Mouse (Mus musculus) CH12.LX (cell line): ENCODE measurements around the gene Itgb2l.

Experiments used
- CTCF ChIP-seq, 2 experiments: IDR thresholded peaks in 1 of 2; conservative IDR thresholded peaks in 1 of 2; 2 replicates each; pipeline ENCODE4 v1.5.1; 2011 to 2012; ENCODE audit warnings: low read depth in 2 of 2, low read length in 2 of 2, improper control_type of control experiment in 1 of 2, inconsistent platforms in 1 of 2, mild to moderate bottlenecking in 1 of 2, moderate library complexity in 1 of 2
- EP300 ChIP-seq: IDR thresholded peaks from 2 replicates; pipeline ENCODE4 v1.6.1; 2011; ENCODE audit warnings: low read length, improper control_type of control experiment
- POLR2A ChIP-seq: IDR thresholded peaks from 2 replicates; pipeline ENCODE4 v1.6.1; 2011; ENCODE audit warnings: low read depth, mild to moderate bottlenecking, improper control_type of control experiment, low read length
- TCF12 ChIP-seq: IDR thresholded peaks from 2 replicates; pipeline ENCODE4 v1.6.1; 2014; ENCODE audit warnings: low read depth, mild to moderate bottlenecking, inconsistent platforms, low read length, improper control_type of control experiment
- ZC3H11A ChIP-seq: IDR thresholded peaks from 2 replicates; pipeline ENCODE4 v1.6.1; 2012; ENCODE audit warnings: low read depth, mild to moderate bottlenecking, inconsistent platforms, low read length, improper control_type of control experiment

DNA sequence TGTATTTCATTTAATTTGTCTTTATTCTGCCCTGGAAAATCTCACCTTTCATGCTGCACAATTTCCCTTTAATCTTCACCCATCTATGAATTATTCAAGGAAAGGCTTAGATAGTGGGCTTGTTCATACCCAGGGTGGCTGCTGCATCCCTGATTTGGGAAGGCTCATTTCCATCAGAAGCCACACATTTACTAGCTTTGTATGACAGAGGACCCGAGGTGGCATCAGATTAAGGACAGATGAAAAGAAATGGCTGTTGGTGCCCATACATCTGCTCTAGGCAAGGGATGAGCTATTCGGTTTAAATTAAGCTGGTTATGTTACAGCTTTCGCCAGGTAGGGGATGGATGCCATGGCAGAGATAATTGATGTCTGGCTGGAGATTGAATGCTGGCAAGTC lies 48.1 kb upstream of the Itgb2l start:
- TF ChIP-seq POLR2A (no peak), EP300 (no peak), ZC3H11A (no peak), CTCF (conservative IDR thresholded peaks at IDR 0.05 in 1 of 2, IDR thresholded peaks at IDR 0.05 in 1 of 2; ENCODE audit: low read depth in 2 of 2, low read length in 2 of 2) (no peak), TCF12 (no peak)
